Mouse (Mus musculus): ENCODE data around the gene Fry. TPM values are rescaled to one million over a fixed set of nuclear protein-coding genes. Genes with fewer than 3 reads are reported as not detected.

Gene Fry
- polyA plus RNA-seq, 1 experiment from 2014 or later, result 58.5 TPM

DNA sequence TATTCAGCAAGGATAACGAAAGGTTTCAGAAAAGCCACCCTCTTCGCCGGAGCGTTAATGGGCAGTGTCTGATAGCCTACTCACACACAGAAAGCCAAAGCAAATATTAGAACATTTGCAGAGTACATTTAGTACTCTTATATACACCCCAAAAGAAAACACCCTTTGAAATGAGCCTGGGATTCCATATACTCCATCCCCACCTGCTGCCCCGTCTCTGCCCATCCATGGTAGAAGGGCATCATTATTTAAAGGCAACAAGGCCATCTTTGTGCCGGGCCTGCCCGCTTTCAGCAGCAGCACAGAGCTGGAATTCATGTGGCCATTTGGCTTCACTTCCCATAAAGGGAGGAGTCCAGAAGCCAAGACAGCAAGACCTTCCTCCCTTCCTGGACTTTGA, 219.3 kb downstream of the Fry start:
- Histone ChIP-seq H3K9me3 (no peaks in the 10 kb centered on the region), H3K27me3 (replicated peaks) (no peaks in the 10 kb centered on the region), H3K4me1 (no peaks in the 10 kb centered on the region), H3K4me2 (no peak overlapping the region), H3K4me3 (no peak overlapping the region), H3K27ac (no peak overlapping the region), H3K9ac (no peak overlapping the region), H3K36me3 (replicated peaks) (no peaks in the 10 kb centered on the region)
- WGBS, result 85% methylated on average over 7 of the region's 7 CpGs
- ATAC-seq (replicated peaks), result no peak

- Histone ChIP-seq H3K4me3 (no peak overlapping the region), H3K4me1 (no peaks in the 10 kb centered on the region), H3K9ac (no peak overlapping the region), H3K36me3 (replicated peaks) (peaks cover 2% of the 10 kb centered on the region; the same call in 1 of the 2 replicates), H3K4me2 (no peak overlapping the region), H3K9me3 (no peaks in the 10 kb centered on the region), H3K27me3 (replicated peaks) (no peaks in the 10 kb centered on the region), H3K27ac (no peak overlapping the region)
- WGBS, result 70% methylated on average over 5 of the region's 5 CpGs
- ATAC-seq (replicated peaks), result no peak
These were observed 222.5 kb downstream of the Fry start for GRCm38 (mm10) chr5:150340944-150341343.

DNA sequence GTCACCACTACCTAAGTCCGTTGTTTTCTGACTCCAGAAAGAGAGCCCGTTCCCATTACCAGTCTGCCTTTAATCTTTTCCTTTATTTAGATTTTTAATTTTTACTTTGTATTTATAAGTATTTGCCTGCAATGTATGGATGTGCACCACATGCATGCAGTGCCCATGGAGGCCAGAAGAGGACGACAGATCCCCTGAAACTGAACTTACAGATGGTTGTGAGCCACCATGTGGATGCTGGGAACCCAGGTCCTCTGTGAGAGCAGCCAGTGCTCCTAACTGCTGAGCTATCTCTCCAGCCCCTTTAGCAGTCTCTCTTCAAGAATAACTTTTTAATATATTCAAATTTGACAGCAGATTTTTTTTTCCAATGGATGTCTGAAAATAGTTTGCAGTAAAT, 223.7 kb downstream of the Fry start:
- no peak overlapping the region for H3K4me3 ChIP-seq
- H3K4me2 ChIP-seq, result no peak overlapping the region
- H3K36me3 ChIP-seq (replicated peaks), result peaks cover 14% of the 10 kb centered on the region
- 88% methylated on average over 3 of the region's 3 CpGs for WGBS
- no peak overlapping the region for H3K27ac ChIP-seq
- H3K27me3 ChIP-seq (replicated peaks), result no peaks in the 10 kb centered on the region
- H3K9me3 ChIP-seq, result no peaks in the 10 kb centered on the region
- no peak for ATAC-seq (replicated peaks)
- H3K4me1 ChIP-seq, result no peaks in the 10 kb centered on the region
- no peak overlapping the region for H3K9ac ChIP-seq

DNA sequence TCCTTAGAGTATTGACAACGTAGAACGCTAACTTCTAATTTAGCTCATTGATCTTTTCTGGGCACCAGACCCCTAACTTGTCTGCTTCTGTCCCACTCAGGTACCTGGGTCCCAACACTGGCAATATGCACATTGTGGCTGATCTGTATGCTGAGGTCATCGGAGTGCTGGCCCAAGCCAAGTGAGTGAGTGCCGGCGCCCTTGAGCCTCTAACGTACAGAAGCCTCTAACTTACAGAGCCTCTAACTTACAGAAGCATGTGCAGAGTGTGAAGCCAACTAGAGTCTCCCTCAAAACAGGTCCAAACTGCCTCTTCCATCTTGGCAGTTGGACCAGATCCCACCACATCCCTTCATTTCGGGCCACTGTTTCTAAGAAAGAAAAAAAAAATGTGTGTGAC, 227.5 kb downstream of the Fry start:
- Histone ChIP-seq H3K27ac (no peak overlapping the region), H3K4me3 (no peak overlapping the region), H3K4me2 (no peak overlapping the region), H3K4me1 (no peaks in the 10 kb centered on the region), H3K36me3 (replicated peaks) (peaks cover 21% of the 10 kb centered on the region), H3K27me3 (replicated peaks) (no peaks in the 10 kb centered on the region), H3K9me3 (no peaks in the 10 kb centered on the region; the same call in 1 of the 2 replicates), H3K9ac (no peak overlapping the region)
- 90% methylated on average over 7 of the region's 7 CpGs for WGBS
- ATAC-seq (replicated peaks), result no peak

GRCm38 (mm10) chr5:150346378-150346777, 227.9 kb downstream of the Fry start:
- no peaks in the 10 kb centered on the region for H3K4me1 ChIP-seq

DNA sequence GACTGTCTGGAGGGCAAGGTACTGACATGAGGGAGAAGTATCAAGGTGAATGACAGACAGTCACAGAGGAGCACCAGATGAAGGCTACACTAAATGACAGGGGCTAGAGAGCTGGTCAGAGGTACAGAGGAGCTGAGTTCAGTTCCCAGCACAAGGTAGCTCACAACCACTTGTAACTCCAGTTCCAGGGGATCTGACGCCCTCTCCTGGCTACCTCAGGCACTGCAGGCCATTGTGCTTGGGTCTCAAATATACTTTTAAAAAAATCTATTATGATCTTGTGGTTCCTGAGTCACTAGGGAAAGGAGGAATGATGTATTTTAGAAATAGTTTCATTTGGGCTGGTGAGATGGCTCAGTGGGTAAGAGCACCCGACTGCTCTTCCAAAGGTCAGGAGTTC, 229.4 kb downstream of the Fry start:
- H3K9me3 ChIP-seq, result no peaks in the 10 kb centered on the region; the same call in 1 of the 2 replicates
- no peak for ATAC-seq (replicated peaks)
- no peak overlapping the region for H3K4me2 ChIP-seq
- H3K9ac ChIP-seq, result no peak overlapping the region
- H3K36me3 ChIP-seq (replicated peaks), result peaks cover 21% of the 10 kb centered on the region
- H3K27me3 ChIP-seq (replicated peaks), result no peaks in the 10 kb centered on the region
- no peak overlapping the region for H3K4me3 ChIP-seq
- no peak overlapping the region for H3K27ac ChIP-seq
- H3K4me1 ChIP-seq, result no peaks in the 10 kb centered on the region
- WGBS, result 91% methylated on average over 2 of the region's 2 CpGs

More at GRCm38 (mm10) chr5:150346378-150346777, 227.9 kb downstream of the Fry start:
- Histone ChIP-seq H3K27me3 (replicated peaks) (no peaks in the 10 kb centered on the region), H3K36me3 (replicated peaks) (peaks cover 21% of the 10 kb centered on the region), H3K27ac (no peak overlapping the region), H3K9ac (no peak overlapping the region), H3K9me3 (no peaks in the 10 kb centered on the region; the same call in 1 of the 2 replicates), H3K4me2 (no peak overlapping the region), H3K4me3 (no peak overlapping the region)
- no peak for ATAC-seq (replicated peaks)
- 86% methylated on average over 4 of the region's 4 CpGs for WGBS

DNA sequence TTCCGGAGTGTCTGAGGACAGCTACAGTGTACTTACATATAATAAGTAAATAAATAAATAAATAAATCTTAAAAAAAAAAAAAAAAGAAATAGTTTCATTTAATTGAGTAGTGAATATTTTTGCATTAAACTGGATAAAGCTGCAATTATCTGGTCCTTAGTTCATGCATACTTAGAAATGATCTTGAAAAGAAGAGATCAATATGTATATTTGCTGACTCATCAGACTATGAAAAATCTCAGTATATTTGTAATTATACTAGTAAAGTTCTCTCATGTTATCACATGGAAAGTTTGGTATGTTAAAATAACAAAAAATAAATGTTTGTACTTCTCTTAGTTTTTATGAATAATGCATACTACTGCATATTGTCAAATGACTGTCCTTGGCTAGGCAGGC, 229.9 kb downstream of the Fry start:
- ATAC-seq (replicated peaks), result no peak

DNA sequence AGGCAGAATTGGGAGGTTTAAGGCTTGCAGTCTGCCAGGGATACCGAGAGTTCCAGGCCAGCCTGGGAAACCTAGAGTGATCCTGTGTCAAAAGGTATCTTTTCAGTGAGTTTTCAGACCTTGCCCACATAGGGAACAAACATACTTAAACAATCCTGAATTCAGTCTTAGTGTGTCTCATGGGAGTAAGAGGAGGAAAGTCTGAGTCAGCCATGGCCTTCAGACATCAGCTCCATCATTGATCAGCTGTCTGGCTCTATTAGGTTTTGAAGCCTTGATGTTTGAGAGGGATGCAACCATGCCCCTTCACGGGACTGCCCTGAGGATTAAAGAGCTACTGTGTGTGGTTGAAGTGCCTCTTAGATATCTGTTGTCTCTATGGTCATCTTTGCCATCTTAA, 232.7 kb downstream of the Fry start:
- H3K4me2 ChIP-seq, result no peak overlapping the region
- H3K27me3 ChIP-seq (replicated peaks), result no peaks in the 10 kb centered on the region
- H3K4me3 ChIP-seq, result no peak overlapping the region
- no peaks in the 10 kb centered on the region; the same call in 1 of the 2 replicates for H3K9me3 ChIP-seq
- H3K9ac ChIP-seq, result no peak overlapping the region
- no peaks in the 10 kb centered on the region for H3K4me1 ChIP-seq
- ATAC-seq (replicated peaks), result no peak
- H3K27ac ChIP-seq, result no peak overlapping the region
- 73% methylated on average over 2 of the region's 2 CpGs for WGBS
- peaks cover 37% of the 10 kb centered on the region for H3K36me3 ChIP-seq (replicated peaks)

More for the DNA sequence above, 229.9 kb downstream of the Fry start:
- Histone ChIP-seq H3K4me3 (no peak overlapping the region), H3K9me3 (no peaks in the 10 kb centered on the region; the same call in 1 of the 2 replicates), H3K27me3 (replicated peaks) (no peaks in the 10 kb centered on the region), H3K9ac (no peak overlapping the region), H3K4me2 (no peak overlapping the region), H3K4me1 (no peaks in the 10 kb centered on the region), H3K27ac (no peak overlapping the region), H3K36me3 (replicated peaks) (peaks cover 21% of the 10 kb centered on the region)
- 90% methylated on average over 1 of the region's 1 CpGs for WGBS

DNA sequence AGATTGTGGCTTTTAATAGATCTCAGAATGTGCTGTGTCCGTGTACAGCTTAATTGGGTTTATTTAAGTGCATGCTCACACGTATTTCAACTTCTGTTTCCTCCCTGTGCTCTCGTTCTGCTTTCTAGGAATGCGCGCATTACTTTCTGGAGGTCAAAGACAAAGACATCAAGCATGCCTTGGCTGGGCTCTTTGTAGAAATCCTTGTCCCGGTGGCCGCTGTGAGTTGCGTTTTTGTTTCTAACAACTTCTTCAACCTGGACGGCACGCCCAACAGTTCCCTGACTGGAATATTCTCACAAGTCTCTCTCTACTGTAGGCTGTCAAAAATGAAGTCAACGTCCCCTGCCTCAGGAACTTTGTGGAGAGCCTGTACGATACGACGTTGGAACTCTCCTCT, 240.2 kb downstream of the Fry start:
- Histone ChIP-seq H3K9me3 (no peaks in the 10 kb centered on the region), H3K27ac (no peak overlapping the region), H3K36me3 (replicated peaks) (peaks cover 60% of the 10 kb centered on the region), H3K4me2 (no peak overlapping the region), H3K9ac (no peak overlapping the region), H3K4me1 (no peaks in the 10 kb centered on the region), H3K27me3 (replicated peaks) (no peaks in the 10 kb centered on the region), H3K4me3 (no peak overlapping the region)
- ATAC-seq (replicated peaks), result no peak
- WGBS, result 89% methylated on average over 14 of the region's 14 CpGs

- no peak overlapping the region for H3K4me3 ChIP-seq
- H3K9ac ChIP-seq, result no peak overlapping the region
- H3K4me2 ChIP-seq, result no peak overlapping the region
- H3K36me3 ChIP-seq (replicated peaks), result peaks cover 42% of the 10 kb centered on the region
- no peaks in the 10 kb centered on the region for H3K4me1 ChIP-seq
- no peak for ATAC-seq (replicated peaks)
- H3K27ac ChIP-seq, result no peak overlapping the region
- WGBS, result 92% methylated on average over 6 of the region's 6 CpGs
- H3K27me3 ChIP-seq (replicated peaks), result no peaks in the 10 kb centered on the region
- no peaks in the 10 kb centered on the region for H3K9me3 ChIP-seq
These were observed 243.8 kb downstream of the Fry start for GRCm38 (mm10) chr5:150362241-150362640.

- H3K9me3 ChIP-seq, result no peaks in the 10 kb centered on the region
- no peak overlapping the region for H3K4me2 ChIP-seq
- no peaks in the 10 kb centered on the region for H3K4me1 ChIP-seq
- H3K4me3 ChIP-seq, result no peak overlapping the region
- no peak overlapping the region for H3K9ac ChIP-seq
- WGBS, result 84% methylated on average over 3 of the region's 3 CpGs
- H3K27ac ChIP-seq, result no peak overlapping the region
- H3K27me3 ChIP-seq (replicated peaks), result no peaks in the 10 kb centered on the region
- no peak for ATAC-seq (replicated peaks)
- H3K36me3 ChIP-seq (replicated peaks), result peaks cover 27% of the 10 kb centered on the region
These were observed 246.2 kb downstream of the Fry start for GRCm38 (mm10) chr5:150364621-150365020.

DNA sequence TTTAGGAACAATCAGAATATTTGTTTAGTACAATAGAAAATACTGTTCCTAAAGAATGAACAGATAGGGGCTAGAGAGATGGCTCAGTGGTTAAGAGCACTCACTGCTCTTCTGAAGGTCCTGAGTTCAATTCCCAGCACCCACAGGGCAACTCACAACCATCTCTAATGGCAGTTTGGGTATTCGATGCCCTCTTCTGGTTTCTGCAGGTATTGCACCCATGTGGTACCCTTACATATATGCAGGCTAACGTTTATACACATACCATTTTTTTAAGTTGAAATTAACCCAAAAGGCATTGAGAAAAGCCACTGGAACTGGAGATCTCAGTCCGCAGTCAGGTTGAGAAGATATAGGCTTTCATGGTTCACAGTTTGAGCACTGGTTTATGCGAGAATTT, 248.6 kb downstream of the Fry start:
- ATAC-seq (replicated peaks), result no peak
- no peaks in the 10 kb centered on the region for H3K4me1 ChIP-seq

GRCm38 (mm10) chr5:150370291-150370690, 251.8 kb downstream of the Fry start:
- WGBS, result 49% methylated on average over 6 of the region's 6 CpGs
- no peaks in the 10 kb centered on the region for H3K4me1 ChIP-seq

More for the DNA sequence above, 248.6 kb downstream of the Fry start:
- H3K36me3 ChIP-seq (replicated peaks), result peaks cover 9% of the 10 kb centered on the region; the same call in 1 of the 2 replicates
- no peak overlapping the region for H3K27ac ChIP-seq
- no peaks in the 10 kb centered on the region for H3K9me3 ChIP-seq
- no peak overlapping the region for H3K4me3 ChIP-seq
- H3K9ac ChIP-seq, result no peak overlapping the region
- H3K4me2 ChIP-seq, result no peak overlapping the region
- WGBS, result 89% methylated on average over 4 of the region's 4 CpGs
- H3K27me3 ChIP-seq (replicated peaks), result no peaks in the 10 kb centered on the region

More at GRCm38 (mm10) chr5:150370291-150370690, 251.8 kb downstream of the Fry start:
- no peak overlapping the region for H3K4me3 ChIP-seq
- no peaks in the 10 kb centered on the region for H3K27me3 ChIP-seq (replicated peaks)
- H3K27ac ChIP-seq, result no peak overlapping the region
- ATAC-seq (replicated peaks), result no peak
- H3K9ac ChIP-seq, result no peak overlapping the region
- no peak overlapping the region for H3K4me2 ChIP-seq
- H3K9me3 ChIP-seq, result no peaks in the 10 kb centered on the region
- H3K36me3 ChIP-seq (replicated peaks), result peaks cover 25% of the 10 kb centered on the region

Measured in midbrain, embryonic 15.5 days (tissue).